Mouse (Mus musculus) lung, adult 10 weeks (tissue): ENCODE measurements around the gene Akap12. TPM values are rescaled to one million over a fixed set of nuclear protein-coding genes. Genes with fewer than 3 reads are reported as not detected.

ENCODE experiments used
- polyA plus RNA-seq: library from polyadenylated mRNA; stranded (reverse); fragments of 350-450 nt; fragmentation: Illumina TruSeq; extraction: RNeasy Lipid Tissue Mini Kit (QIAGEN cat#74804); gene quantifications from one replicate; pipeline ENCODE4 v1.2.3, GENCODE M21; 2014; ENCODE audit warnings: low read depth, low replicate concordance; ENCODE audit not compliant: insufficient read depth

Gene Akap12
- 22.6 TPM for polyA plus RNA-seq

DNA sequence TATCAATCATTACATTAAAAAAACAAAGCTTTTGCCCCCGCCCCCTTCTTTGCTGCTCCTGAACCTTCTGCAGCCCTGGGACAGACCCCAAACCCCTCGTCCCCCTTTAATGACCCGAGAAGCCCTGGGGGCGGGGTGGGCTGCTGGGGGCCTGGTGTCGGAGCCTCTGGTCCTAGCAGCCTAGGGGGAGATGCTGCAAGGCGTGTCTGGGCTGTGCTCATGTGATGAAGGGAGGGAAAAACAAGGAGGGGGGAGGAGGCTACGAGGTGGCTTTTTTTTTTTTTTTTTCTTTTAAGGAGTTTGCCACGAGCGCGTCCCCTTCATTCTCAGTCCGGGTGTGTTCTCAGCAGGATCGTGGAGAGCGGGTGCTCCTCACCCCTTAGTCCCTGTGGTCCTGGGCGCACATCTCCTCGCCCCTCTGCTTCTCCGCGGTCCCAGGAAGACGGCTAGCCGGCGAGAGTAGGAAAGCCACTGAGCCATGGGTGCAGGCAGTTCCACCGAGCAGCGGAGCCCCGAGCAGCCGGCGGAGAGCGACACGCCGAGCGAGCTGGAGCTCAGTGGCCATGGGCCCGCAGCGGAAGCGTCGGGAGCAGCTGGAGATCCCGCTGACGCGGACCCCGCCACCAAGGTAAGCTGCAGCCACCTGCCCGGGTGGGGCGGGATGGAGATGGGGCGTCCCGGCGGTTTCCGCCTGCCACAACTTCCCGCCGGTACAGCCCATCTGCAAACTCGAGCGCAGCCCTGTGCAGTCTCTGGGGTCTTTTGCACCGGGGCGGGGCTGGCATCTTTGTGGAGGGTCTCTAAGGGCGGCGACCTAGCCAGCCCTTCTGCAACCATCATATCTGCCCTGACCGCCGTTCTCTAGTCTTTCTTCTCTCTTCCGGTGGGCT is at the start of gene Akap12:
Gene Akap12, plus strand, starts transcription at position 340 of the 890 bp plus-strand sequence.

DNA sequence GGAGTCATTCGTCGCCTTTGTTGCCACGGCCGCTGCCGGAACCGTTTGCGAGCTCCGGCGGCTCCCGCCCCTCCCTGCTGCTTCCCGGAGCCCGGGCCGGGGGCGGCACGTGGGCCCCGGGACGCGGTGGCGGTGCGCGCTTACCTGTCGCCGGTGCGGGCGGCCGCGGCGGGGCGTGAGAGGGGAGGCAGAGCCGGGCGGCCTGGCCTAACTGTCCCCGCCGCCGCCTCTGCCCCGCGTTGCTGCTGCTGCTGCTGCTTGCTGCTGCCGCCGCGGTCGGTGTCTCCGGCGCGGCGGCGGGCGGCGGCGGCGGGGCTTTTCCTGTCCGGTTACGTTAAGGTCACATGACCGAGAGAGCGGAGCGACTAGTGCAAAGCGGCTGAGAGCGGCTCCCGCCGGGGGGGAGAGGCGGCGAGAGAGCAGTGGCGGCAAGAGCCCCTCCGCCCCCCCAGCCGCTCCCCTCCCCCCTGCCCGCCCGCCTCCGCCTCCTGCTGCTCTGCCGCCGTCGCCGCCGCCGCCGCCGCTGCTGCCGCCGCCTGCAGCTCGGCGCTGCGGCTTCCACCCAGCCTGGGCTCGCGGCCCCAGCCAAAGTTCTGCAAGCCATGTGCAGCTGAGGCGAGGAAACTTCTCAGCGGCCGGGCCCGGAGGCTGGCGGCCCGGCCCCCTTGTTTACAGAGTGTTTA is 121.7 kb downstream of the Akap12 start, which contains the start of gene Zbtb2:
Gene Zbtb2, minus strand, starts transcription at position 408 of the 683 bp plus-strand sequence.

Other genes starting within 250 kb of the Akap12 start
- 7.4 TPM for gene Zbtb2, start 121.7 kb downstream of the Akap12 start, polyA plus RNA-seq
- 17.8 TPM for gene Rmnd1, start 166.0 kb downstream of the Akap12 start, polyA plus RNA-seq
- 7.2 TPM for gene Armt1, start 166.1 kb downstream of the Akap12 start, polyA plus RNA-seq
- 1.3 TPM for gene Ccdc170, start 216.1 kb downstream of the Akap12 start, polyA plus RNA-seq